Mouse (Mus musculus): ENCODE measurements around the gene Rpl36.
"Not testable (repeated sequence)": the region's sequence is repeated elsewhere in the genome, so short reads cannot be mapped to it uniquely, and the experiment has no call there.

The Rpl36 gene

DNA sequence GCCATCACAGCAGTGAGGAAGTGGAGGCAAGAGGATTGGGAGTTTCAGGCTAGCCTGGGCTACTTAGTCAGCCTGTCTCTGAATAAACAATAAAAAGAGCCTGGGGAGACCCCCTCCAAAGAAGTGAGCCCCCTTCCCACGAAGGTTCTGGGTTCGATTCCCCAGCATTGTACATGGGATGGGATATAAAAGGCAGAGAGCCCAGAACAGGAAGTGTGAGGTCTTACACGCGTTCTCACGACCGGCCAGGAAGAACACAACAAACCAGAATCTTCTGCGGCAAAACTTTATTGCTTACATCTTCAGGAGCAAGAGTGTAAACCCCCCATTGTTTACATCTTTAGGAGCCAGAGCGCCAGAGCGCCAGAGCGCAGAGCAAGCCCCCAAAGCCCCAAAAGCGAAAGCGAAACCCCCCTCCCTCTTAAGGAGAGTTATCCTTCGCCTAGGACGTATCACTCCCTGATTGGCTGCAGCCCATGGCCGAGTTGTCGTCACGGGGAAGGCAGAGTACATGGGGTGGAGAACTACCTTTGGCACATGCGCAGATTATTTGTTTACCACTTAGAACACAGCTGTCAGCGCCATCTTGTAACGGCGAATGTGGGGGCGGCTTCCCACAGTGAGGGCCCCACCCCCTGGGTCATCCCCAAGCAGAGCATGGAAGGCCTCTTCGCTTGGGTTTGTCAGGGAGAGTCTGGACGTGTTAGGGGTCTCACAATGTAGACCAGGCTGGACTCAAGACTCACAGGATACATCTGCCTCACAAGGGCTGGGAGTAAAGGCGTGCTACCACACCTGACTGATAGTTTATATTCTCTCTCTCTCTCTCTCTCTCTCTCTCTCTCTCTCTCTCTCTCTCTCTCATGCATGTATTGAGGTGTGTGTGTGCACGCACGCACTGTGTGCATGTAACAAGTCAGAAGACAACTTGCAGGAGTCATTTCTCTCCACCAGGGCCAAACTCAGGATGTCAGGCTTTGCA is 16.9 kb downstream of the Rpl36 start:
- in situ Hi-C loops (cut with MboI; ENCODE audit: unreplicated experiment in 2 of 2), result not testable (repeated sequence)

DNA sequence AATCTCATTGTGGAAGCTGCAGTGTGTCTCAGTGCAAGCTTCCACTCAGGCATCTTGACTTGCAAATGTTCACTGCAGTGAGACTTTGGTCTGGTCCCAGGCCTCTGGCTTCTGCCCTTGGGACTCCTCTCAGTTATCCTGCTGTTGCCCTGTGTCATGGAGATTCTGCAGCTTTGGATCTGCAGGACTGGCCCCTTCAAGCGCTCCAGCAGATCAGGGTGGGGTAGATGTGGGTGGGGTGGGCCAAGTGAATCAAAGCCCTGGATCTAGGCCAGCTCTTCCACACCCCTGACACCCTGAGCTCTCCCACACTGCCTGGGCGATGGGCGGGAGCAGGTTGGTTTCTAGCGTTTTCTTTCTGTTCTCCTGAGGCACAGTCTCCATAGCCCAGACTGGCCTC is 18.6 kb downstream of the Rpl36 start:
- in situ Hi-C loops (cut with MboI; ENCODE audit: unreplicated experiment in 2 of 2), result no loop called here

DNA sequence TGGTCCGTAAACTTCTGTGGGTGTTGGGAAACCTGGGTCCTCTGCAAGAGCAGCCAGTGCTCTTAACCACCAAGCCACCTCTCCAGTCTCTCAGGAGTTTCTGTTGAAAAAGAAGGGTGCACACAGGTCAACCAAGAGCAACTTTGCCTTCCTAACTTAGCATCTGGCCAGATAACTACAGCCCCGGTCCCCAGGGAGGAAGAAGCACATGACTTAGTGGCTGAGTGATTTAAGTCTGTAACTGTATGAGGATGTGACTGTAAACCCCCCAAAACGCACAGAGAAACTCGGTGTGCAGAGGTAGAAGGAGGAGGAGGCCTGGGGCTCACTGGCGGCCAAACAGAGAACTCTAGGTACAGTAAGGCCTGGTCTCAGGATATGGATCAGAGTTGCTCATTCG is 20.8 kb downstream of the Rpl36 start:
- in situ Hi-C loops (cut with MboI; ENCODE audit: unreplicated experiment in 2 of 2), result no loop called here

DNA sequence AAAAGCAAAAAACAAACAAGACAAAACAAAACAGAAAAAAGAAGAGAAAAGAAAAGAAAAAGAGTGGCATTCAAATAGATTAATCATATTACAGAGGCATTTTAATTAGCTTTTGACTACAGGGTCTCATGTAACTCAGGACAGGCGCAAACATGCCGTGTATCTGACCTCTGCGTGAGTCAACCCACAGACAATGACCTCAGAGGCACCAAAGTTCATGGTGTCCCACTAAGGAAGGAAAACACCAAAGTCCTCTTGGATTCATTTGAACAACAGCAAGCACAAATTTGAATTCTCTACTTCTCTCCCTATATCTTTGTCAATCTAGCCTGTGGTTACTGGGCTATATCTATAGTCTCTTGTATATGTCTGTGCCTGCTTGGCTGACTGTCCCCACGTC is 30.0 kb downstream of the Rpl36 start:
- in situ Hi-C loops (cut with MboI; ENCODE audit: unreplicated experiment in 2 of 2), result no loop called here

DNA sequence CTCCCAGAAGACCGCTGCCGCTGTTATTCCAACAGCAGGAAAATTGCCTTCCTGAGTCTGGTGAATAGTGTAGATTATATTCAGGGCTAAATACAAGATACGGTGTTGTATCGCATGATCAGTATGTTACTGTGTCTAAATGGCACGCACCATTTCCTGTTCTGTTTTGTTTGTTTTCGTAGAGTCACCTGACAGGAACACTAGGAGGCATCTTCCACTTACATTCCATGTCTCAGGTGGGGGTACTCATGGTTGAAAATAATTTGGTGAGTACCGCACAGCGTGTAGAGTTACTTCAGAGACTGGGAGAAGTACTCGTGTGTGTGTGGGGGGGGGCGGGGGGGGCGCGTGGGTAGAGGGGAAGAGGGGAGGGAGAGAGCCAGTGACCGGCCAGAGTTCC is 34.3 kb downstream of the Rpl36 start:
- in situ Hi-C loops (cut with MboI; ENCODE audit: unreplicated experiment in 2 of 2), result loop anchor here in 1 of 2 experiments (5.0 kb wide), 1 partner anchor 35 kb away; the partner anchor contains the start of gene Rpl36

DNA sequence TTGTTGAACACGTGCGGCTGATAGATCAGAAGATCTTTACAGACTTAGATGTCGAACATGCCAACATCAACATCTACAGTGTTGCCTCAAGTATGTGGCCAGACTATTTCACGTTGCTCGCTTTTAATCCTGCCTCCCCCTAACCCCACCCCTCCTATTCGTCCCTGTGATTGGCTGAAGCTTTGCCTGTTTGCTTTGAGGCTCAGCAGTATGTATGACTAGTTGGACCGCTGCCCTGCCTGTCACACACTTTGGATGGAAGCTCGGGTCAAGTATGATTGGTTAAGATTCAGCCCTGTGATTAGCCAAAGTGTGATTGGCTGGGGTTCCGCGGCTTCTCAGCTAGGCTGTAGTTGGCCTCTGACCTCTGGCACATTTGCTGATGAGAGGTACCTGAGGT is 38.6 kb downstream of the Rpl36 start:
- in situ Hi-C loops (cut with MboI; ENCODE audit: unreplicated experiment in 2 of 2), result loop anchor here in 1 of 2 experiments (5.0 kb wide), 1 partner anchor 84 kb away; no protein-coding TSS in a partner anchor

DNA sequence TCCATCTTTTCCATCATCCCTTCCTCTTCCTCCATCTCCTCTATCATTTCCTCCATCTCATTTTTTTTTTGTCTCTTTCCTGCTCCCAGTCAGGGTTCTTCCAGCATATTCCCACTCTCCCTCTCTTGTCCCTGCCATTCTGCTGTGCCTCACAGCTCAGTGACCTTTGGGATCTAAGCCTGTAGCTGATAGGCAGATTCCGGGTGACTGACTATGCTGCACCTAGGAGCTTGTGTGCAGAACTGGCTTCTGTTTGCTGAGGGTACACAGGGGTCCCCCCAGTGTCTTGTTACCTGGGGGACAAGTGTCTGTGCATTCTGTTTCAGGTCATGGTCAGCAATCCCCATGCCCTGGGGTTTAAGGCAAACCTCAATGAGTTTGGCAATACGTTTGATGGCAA is 41.6 kb downstream of the Rpl36 start:
- in situ Hi-C loops (cut with MboI; ENCODE audit: unreplicated experiment in 2 of 2), result loop anchor here in 1 of 2 experiments (5.0 kb wide), 1 partner anchor 87 kb away; no protein-coding TSS in a partner anchor

DNA sequence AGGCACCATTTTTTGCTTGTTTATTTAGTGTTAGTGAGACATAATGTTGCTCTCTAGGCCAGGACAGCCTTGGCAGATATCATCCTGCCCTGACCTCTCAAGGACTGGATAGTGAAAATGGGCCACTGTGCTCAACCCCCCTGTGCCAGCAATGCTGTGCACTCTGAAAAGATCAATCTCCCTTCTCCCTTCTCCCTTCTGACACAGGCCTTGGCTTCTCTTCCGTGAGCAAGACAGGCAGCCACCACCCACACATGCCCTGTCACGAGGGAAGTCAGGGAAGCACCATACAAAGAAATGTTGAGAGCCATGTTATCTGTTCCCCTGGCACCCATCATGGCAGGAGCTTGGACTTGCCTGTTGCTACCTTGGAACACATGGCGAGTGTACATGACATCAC is 42.1 kb downstream of the Rpl36 start:
- in situ Hi-C loops (cut with MboI; ENCODE audit: unreplicated experiment in 2 of 2), result no loop called here

DNA sequence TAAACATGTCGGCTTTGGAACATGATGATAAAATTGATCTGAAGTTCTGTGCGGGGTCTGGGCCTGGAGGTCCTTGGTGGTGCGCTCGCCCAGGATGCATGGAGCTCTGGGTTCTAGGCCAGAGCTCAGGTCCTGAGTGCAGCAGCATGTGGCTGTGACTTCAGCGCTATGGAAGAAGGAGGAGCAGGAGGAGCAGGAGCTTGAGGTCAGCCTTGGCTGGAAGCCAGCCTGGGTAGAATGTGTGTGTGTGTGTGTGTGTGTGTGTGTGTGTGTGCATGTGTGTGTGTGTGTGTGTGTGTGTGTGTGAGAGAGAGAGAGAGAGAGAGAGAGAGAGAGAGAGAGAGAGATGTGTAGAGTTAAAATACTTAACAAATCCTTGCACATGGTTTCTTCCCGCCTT is 43.0 kb downstream of the Rpl36 start:
- in situ Hi-C loops (cut with MboI; ENCODE audit: unreplicated experiment in 2 of 2), result no loop called here

DNA sequence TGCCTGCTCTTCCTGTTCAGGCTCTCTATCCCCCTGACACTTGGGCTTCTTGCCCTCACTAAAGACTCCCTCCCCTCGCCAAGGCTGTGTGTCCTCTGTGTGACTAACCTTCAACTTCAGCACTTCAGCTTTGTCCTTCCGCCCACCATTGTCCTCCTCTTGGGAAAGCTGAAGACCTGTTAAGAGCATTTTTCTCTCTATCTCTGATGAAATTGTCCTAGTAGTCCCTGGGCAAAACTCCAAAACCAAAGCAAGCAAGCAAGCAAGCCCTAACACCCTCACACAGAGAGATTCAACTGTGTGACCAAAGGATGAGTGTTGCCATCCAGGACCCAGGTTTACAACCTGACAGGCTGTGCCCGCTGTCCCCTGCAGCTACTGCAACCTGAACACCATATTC is 50.4 kb downstream of the Rpl36 start:
- in situ Hi-C loops (cut with MboI; ENCODE audit: unreplicated experiment in 2 of 2), result loop anchor here in 1 of 2 experiments (5.0 to 10.0 kb wide), 2 partner anchors 46 to 549 kb away; partner anchors contain the start of gene Plin5
